Mouse (Mus musculus) heart, embryonic 12.5 days (tissue): ENCODE results near the gene Dck. TPM values are rescaled to one million over a fixed set of nuclear protein-coding genes. Genes with fewer than 3 reads are reported as not detected.

Experiments used
- ATAC-seq: fragments of 200-750 bp; cut with Nextera tagmentation; 2 replicates; pipeline ENCODE4 v1.8.0; 2017; ENCODE audit warnings: moderate TSS enrichment, moderate library complexity; ENCODE audit not compliant: insufficient number of reproducible peaks, low FRiP score
- H3K27ac ChIP-seq: fragments of 300-500 bp; sonication (generic); 2 replicates; pipeline ENCODE4 v1.5.1; 2016; ENCODE audit warnings: mild to moderate bottlenecking, moderate library complexity; ENCODE audit not compliant: poor library complexity, severe bottlenecking
- H3K27me3 ChIP-seq: fragments of 300-500 bp; sonication (generic); replicated peaks from 2 replicates; pipeline ENCODE4 v1.6.1; 2016; ENCODE audit warnings: mild to moderate bottlenecking, moderate library complexity
- H3K36me3 ChIP-seq: fragments of 300-500 bp; sonication (generic); 2 replicates; pipeline ENCODE4 v1.6.1; 2016; ENCODE audit warnings: mild to moderate bottlenecking, moderate library complexity
- H3K4me1 ChIP-seq: fragments of 300-500 bp; sonication (generic); replicated peaks from 2 replicates; pipeline ENCODE4 v1.6.1; 2016; ENCODE audit warnings: mild to moderate bottlenecking
- H3K4me2 ChIP-seq: fragments of 300-500 bp; sonication (generic); 2 replicates; pipeline ENCODE4 v1.6.1; 2016; ENCODE audit warnings: mild to moderate bottlenecking, moderate library complexity
- H3K4me3 ChIP-seq: fragments of 300-500 bp; sonication (generic); 2 replicates; pipeline ENCODE4 v1.5.1; 2016; ENCODE audit warnings: mild to moderate bottlenecking
- H3K9ac ChIP-seq: fragments of 300-500 bp; sonication (generic); 2 replicates; pipeline ENCODE4 v1.6.1; 2016; ENCODE audit warnings: mild to moderate bottlenecking, moderate library complexity
- H3K9me3 ChIP-seq: fragments of 300-500 bp; sonication (generic); replicated peaks from 2 replicates; pipeline ENCODE4 v1.6.1; 2016; ENCODE audit warnings: mild to moderate bottlenecking, moderate library complexity
- WGBS: fragments of 180-500 bp; shearing (Covaris S2); methylation state at CpG from one replicate; pipeline ENCODE4 v1.1.7; 2016; 5-methylcytosine and 5-hydroxymethylcytosine counted together
- polyA plus RNA-seq: library from polyadenylated mRNA; unstranded; fragments of >200 nt; fragmentation: Nextera tagmentation; extraction: Ambion mirVana; gene quantifications from 2 replicates; pipeline ENCODE4 v1.2.1, GENCODE M21; 2016

Dck gene
- polyA plus RNA-seq, 1 experiment from 2014 or later = 48.3 TPM

- ATAC-seq = no peak; the same call in 1 of the 2 replicates
- Histone ChIP-seq H3K9ac (no peak overlapping the region), H3K4me3 (no peak overlapping the region), H3K9me3 (no peaks in the 10 kb centered on the region), H3K4me2 (no peak overlapping the region), H3K36me3 (no peaks in the 10 kb centered on the region), H3K27ac (no peak overlapping the region), H3K27me3 (no peaks in the 10 kb centered on the region), H3K4me1 (no peaks in the 10 kb centered on the region)
- WGBS = 36% methylated on average over 10 of the region's 10 CpGs
These were observed 26.8 kb downstream of the Dck start for GRCm38 (mm10) chr5:88791256-88792245.

DNA sequence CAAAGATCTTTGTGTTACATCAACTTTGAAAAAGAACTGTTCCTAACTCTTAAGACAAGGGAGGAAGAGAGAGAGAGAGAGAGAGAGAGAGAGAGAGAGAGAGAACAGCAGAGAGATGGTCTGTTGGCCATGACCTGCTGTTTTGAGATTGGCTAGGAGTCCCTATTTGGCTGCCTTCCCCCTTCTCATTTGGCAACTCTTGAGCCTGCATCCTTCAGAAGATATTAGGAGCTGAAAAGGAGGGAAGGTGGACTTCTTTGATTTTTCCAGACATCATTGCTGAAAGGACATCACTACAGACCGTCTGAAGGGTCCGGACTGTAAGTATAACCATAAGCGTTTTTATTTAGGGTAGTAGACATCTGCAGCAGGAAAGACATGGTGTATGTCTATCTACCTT lies 28.9 kb downstream of the Dck start:
- H3K4me3 ChIP-seq = no peak overlapping the region
- no peaks in the 10 kb centered on the region for H3K36me3 ChIP-seq
- 77% methylated on average over 3 of the region's 3 CpGs for WGBS
- no peak for ATAC-seq
- H3K4me1 ChIP-seq = no peaks in the 10 kb centered on the region
- no peaks in the 10 kb centered on the region for H3K9me3 ChIP-seq
- H3K4me2 ChIP-seq = no peak overlapping the region
- H3K9ac ChIP-seq = no peak overlapping the region
- no peaks in the 10 kb centered on the region for H3K27me3 ChIP-seq
- H3K27ac ChIP-seq = no peak overlapping the region

DNA sequence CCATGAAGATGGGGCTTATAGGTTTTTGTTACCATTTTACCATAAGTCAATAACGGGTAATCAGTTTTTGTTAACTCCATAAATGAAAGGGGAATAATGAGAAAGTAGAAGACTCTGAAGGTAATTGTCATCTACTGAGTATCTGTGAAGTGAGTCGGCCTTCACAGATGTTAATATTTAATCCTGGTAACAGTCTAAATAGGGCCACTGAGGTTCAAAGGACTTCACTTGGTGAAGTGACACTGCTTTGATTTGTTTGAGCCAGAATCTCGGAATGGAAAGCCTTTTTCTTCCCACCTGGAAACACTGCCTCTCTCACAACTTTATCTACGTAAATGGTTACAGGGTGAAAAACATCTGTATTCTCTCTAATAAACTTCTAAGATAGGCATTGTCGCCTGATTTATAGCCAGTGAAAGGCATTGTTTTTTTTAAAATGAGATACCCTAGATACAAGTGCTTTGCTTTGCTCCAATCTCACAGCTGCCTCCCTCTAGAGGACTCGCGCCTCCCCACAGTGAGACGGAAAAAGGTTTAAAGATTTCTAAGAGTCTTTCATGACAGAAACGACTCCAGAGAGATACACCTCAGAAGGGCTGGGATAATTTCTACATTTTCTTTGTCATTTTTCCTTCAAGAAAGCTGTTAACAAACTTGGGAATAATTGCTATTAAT lies 31.3 kb downstream of the Dck start:
- H3K27ac ChIP-seq = no peak overlapping the region
- no peaks in the 10 kb centered on the region for H3K36me3 ChIP-seq
- H3K27me3 ChIP-seq = no peaks in the 10 kb centered on the region
- no peak overlapping the region for H3K9ac ChIP-seq
- no peak for ATAC-seq
- no peaks in the 10 kb centered on the region for H3K9me3 ChIP-seq
- WGBS = 47% methylated on average over 9 of the region's 9 CpGs
- no peaks in the 10 kb centered on the region for H3K4me1 ChIP-seq
- no peak overlapping the region for H3K4me2 ChIP-seq
- H3K4me3 ChIP-seq = no peak overlapping the region

DNA sequence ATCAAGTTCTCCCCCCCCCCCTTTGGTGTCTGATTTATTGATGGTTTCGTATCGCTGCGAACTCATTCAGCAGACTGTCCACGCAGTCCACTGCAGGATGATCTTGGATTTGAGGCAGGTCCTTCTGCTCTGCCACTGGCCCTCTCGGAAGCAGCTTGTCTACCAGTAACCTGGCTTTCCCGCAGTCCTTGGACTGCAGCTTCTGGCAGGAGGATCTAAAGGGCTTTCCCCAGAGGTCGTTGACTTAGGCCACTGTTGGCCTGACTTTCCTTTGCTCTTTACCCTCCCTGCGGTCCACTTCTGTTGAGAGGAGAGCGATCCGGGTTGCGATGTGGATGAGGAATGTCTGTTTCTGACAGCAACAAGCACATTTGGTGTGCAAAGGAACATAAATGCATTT lies 31.8 kb downstream of the Dck start:
- no peak overlapping the region for H3K4me2 ChIP-seq
- no peak overlapping the region for H3K27ac ChIP-seq
- no peaks in the 10 kb centered on the region for H3K36me3 ChIP-seq
- no peak overlapping the region for H3K9ac ChIP-seq
- no peak for ATAC-seq
- H3K4me1 ChIP-seq = no peaks in the 10 kb centered on the region
- H3K4me3 ChIP-seq = no peak overlapping the region
- WGBS = 63% methylated on average over 11 of the region's 11 CpGs
- H3K27me3 ChIP-seq = no peaks in the 10 kb centered on the region
- H3K9me3 ChIP-seq = no peaks in the 10 kb centered on the region

DNA sequence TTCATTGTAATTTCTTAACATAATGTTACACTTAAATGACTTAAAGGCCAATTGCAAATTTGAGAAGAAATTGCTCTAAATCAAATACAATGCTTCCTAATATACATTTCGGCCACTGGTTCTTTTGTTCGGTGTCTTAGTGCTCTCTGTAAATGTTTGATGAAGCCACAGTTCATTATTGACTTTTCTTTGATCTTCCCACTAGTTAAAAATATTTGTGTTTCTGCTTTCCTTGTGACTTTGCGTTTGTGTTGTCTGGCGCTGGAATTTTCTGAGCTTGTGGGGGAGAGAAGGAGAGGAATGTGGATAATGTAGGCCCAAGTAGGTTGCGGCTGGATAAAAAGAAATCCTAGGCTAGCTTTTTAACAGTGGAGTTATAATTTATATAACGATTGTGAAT lies 32.3 kb downstream of the Dck start:
- Histone ChIP-seq H3K4me1 (no peaks in the 10 kb centered on the region), H3K9ac (no peak overlapping the region)
- WGBS = 80% methylated on average over 6 of the region's 6 CpGs

DNA sequence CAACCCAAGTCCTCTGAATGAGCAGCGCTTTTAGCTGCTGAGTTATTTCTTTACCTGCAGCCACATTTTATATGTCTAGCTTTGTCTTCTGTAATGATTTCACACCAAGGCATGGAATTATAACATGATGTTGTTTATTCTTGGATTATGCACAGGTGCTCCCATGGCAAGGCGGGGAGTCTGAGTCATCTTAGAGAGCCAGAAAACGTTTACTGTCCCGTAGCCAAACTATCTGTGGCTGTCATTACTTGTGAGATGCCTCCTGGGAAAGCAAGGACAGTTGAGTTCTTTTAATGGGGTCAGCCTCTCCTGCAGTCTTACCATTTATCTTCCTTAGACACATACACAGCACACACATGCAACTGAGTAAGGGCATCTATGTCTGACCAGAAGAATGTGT lies 40.8 kb downstream of the Dck start:
- Histone ChIP-seq H3K4me2 (no peak overlapping the region), H3K27ac (no peak overlapping the region), H3K9me3 (no peaks in the 10 kb centered on the region), H3K4me1 (peaks cover 17% of the 10 kb centered on the region), H3K36me3 (no peaks in the 10 kb centered on the region), H3K27me3 (no peaks in the 10 kb centered on the region), H3K9ac (no peak overlapping the region), H3K4me3 (no peak overlapping the region)
- ATAC-seq = no peak
- 73% methylated on average over 4 of the region's 4 CpGs for WGBS

More for the DNA sequence above, 32.3 kb downstream of the Dck start:
- Histone ChIP-seq H3K9me3 (no peaks in the 10 kb centered on the region), H3K27ac (no peak overlapping the region), H3K4me2 (no peak overlapping the region), H3K27me3 (no peaks in the 10 kb centered on the region), H3K36me3 (no peaks in the 10 kb centered on the region), H3K4me3 (no peak overlapping the region)
- no peak for ATAC-seq

GRCm38 (mm10) chr5:88806278-88806677 lies 41.5 kb downstream of the Dck start:
- H3K27ac ChIP-seq = no peak overlapping the region
- no peak overlapping the region for H3K9ac ChIP-seq
- ATAC-seq = no peak
- H3K4me3 ChIP-seq = no peak overlapping the region
- peaks cover 17% of the 10 kb centered on the region for H3K4me1 ChIP-seq
- H3K36me3 ChIP-seq = no peaks in the 10 kb centered on the region
- 15% methylated on average over 5 of the region's 5 CpGs for WGBS
- H3K27me3 ChIP-seq = no peaks in the 10 kb centered on the region
- no peaks in the 10 kb centered on the region for H3K9me3 ChIP-seq
- H3K4me2 ChIP-seq = no peak overlapping the region

- H3K4me3 ChIP-seq = no peak overlapping the region
- no peak overlapping the region for H3K9ac ChIP-seq
- 30% methylated on average over 9 of the region's 9 CpGs for WGBS
- no peaks in the 10 kb centered on the region for H3K27me3 ChIP-seq
- H3K9me3 ChIP-seq = no peaks in the 10 kb centered on the region
- ATAC-seq = no peak
- H3K4me2 ChIP-seq = peak overlapping the region; percentile 43
- peaks cover 17% of the 10 kb centered on the region for H3K4me1 ChIP-seq
- no peak overlapping the region for H3K27ac ChIP-seq
- H3K36me3 ChIP-seq = no peaks in the 10 kb centered on the region
These were observed 42.5 kb downstream of the Dck start for GRCm38 (mm10) chr5:88807342-88807741.

GRCm38 (mm10) chr5:88813188-88813587 lies 48.4 kb downstream of the Dck start:
- Histone ChIP-seq H3K4me1 (no peaks in the 10 kb centered on the region), H3K9ac (no peak overlapping the region), H3K27ac (no peak overlapping the region), H3K36me3 (no peaks in the 10 kb centered on the region), H3K27me3 (no peaks in the 10 kb centered on the region), H3K4me2 (no peak overlapping the region), H3K9me3 (no peaks in the 10 kb centered on the region), H3K4me3 (no peak overlapping the region)
- ATAC-seq = no peak
- 69% methylated on average over 2 of the region's 2 CpGs for WGBS

- no peak overlapping the region for H3K4me3 ChIP-seq
- no peaks in the 10 kb centered on the region for H3K36me3 ChIP-seq
- no peak overlapping the region for H3K4me2 ChIP-seq
- 74% methylated on average over 4 of the region's 4 CpGs for WGBS
- H3K4me1 ChIP-seq = no peaks in the 10 kb centered on the region
- no peak overlapping the region for H3K27ac ChIP-seq
- no peak for ATAC-seq
- H3K9me3 ChIP-seq = no peaks in the 10 kb centered on the region
- no peak overlapping the region for H3K9ac ChIP-seq
- H3K27me3 ChIP-seq = no peaks in the 10 kb centered on the region
These were observed 49.8 kb downstream of the Dck start for GRCm38 (mm10) chr5:88814552-88814951.

GRCm38 (mm10) chr5:88821542-88821941 lies 56.7 kb downstream of the Dck start:
- no peaks in the 10 kb centered on the region for H3K36me3 ChIP-seq
- WGBS = 72% methylated on average over 1 of the region's 1 CpGs
- no peak for ATAC-seq

More at GRCm38 (mm10) chr5:88821542-88821941, 56.7 kb downstream of the Dck start:
- Histone ChIP-seq H3K4me2 (no peak overlapping the region), H3K27ac (no peak overlapping the region), H3K9ac (no peak overlapping the region), H3K4me1 (no peaks in the 10 kb centered on the region), H3K9me3 (no peaks in the 10 kb centered on the region), H3K27me3 (no peaks in the 10 kb centered on the region), H3K4me3 (no peak overlapping the region)
